Mouse (Mus musculus): ENCODE measurements at regions not wholly inside any gene's neighbourhood (a gene's known extent, or its start where the extent isn't known, plus 50 kb on each side); places are given as distances from the start of the nearest gene placed in this dataset.

DNA sequence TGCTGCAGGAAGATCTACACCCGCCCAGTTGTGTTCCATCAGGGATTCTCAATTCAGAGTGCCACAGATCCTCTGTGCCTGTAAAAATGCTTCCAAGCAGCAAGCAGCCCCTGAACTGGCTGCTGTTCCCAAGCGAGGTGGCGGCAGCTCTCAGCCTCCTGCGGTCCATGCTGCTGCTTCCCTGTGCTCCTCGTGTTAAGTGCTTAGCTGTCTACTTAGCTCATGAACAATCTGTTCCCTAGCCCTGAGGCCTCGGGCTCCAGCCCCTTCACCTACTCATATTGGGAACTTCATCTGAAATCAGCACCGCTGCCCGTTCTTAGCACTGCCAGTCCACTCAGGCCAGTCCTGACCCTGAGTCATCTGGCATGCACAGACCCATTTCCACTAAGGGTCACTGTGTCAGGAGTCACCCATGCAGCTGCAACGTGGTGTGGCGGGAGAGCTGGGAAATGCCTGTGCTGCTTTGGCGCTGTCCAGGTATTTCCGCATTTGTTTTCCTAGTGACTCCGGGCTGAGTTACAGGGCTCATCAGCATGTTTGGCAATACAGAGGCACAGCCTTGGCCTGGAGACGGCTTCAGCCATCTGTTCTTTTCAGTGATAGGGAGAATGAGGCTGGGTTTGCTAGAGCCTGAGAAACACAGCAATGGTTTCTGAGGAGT lies 107.5 kb upstream of the Arhgap5 start:
- TF ChIP-seq CTCF (IDR thresholded peaks at IDR 0.05 in 2 of 3, conservative IDR thresholded peaks at IDR 0.05 in 1 of 3; ENCODE audit: control insufficient read depth in 1 of 3, insufficient read depth in 1 of 3, low read depth in 2 of 3, low read length in 3 of 3, poor library complexity in 1 of 3, severe bottlenecking in 1 of 3) (no peak), MAFK (IDR thresholded peaks at IDR 0.05; ENCODE audit: borderline replicate concordance, low read depth, low read length) (no peak), SIN3A (IDR thresholded peaks at IDR 0.05; ENCODE audit: low read length) (no peak), SMC3 (IDR thresholded peaks at IDR 0.05; ENCODE audit: low read depth, low read length) (no peak), EP300 (IDR thresholded peaks at IDR 0.05; ENCODE audit: low read depth in 1 of 2, low read length in 2 of 2) (no peak), ZNF384 (IDR thresholded peaks at IDR 0.05; ENCODE audit: low read depth, low read length) (no peak), TCF12 (IDR thresholded peaks at IDR 0.05; ENCODE audit: low read depth, low read length) (no peak), MAX (IDR thresholded peaks at IDR 0.05; ENCODE audit: low read length) (no peak), RCOR1 (IDR thresholded peaks at IDR 0.05; ENCODE audit: low read depth, low read length) (no peak), HCFC1 (IDR thresholded peaks at IDR 0.05; ENCODE audit: low read depth, low read length) (no peak), USF1 (IDR thresholded peaks at IDR 0.05; ENCODE audit: low read depth, low read length) (no peak), POLR2AphosphoS2 (IDR thresholded peaks at IDR 0.05; ENCODE audit: low read length) (no peak), ZMIZ1 (IDR thresholded peaks at IDR 0.05; ENCODE audit: low read depth, low read length) (no peak)
